Mouse (Mus musculus) natural killer cell, adult 2 months (primary cell): ENCODE measurements at regions not wholly inside any gene's neighbourhood (a gene's known extent, or its start where the extent isn't known, plus 50 kb on each side); places are given as distances from the start of the nearest gene placed in this dataset.

ENCODE experiments used
- DNase-seq, 2 experiments: peaks; one replicate each; pipeline ENCODE4 v3.0.0; 2022; ENCODE audit warnings: low spot score in 2 of 2

DNA sequence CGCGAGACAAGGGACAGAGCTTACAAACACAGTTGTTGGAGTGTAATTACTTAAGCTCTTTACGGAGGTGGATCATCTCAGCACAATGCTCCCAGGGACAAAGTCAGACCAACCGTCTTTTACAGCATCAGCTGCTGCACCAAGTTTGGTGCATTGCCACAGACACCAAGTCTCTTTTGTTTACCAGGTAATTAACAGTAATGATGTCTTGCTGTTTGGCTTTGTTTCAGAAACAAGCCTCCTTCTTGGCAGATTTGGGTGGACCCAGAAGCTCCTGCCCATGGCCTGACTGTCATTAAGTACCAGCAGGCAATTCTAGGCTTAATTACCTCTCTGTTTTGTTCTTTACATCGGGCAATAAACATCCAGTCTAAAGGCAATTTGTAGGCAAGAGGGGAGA is 572.0 kb upstream of the Itga1 start:
- DNase-seq, result no peak

DNA sequence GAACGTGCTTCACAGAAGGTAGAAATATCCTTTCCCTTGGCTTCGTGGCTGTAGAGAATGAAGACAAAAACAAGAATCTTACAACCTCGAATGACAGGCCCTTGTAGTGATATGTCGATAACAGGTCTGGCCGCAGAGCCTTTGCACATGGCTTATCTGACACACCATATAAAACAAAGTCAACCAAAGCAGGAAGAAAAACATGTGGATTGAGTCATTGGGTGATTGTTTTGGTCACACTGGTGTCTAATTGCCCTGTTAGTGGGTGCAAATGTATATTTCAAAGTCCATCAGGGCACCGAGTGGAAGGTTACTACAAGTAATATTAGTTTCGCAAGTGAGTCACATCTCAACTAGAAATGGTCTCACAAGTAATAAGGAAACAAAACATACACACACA is 569.9 kb upstream of the Itga1 start:
- no peak for DNase-seq

DNA sequence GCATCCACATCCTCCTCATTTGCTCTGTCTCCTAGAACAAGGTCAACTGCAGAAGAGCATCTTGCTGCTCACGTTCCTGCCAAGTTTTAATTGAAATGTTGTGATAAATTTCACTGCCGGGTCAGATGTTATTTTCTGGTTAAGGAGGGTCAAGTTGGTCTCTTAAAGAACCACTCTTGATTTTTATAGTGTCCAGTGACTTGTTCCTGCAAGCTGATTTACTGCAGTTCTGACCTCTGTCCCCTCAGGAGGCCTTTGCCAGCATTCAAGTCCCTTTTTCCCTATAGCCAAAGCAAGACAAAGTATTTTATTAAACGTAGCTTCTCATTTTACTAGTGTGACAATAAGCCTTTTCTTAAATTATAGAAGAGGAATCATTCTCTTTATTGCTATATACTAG is 567.8 kb upstream of the Itga1 start:
- DNase-seq, result no peak

DNA sequence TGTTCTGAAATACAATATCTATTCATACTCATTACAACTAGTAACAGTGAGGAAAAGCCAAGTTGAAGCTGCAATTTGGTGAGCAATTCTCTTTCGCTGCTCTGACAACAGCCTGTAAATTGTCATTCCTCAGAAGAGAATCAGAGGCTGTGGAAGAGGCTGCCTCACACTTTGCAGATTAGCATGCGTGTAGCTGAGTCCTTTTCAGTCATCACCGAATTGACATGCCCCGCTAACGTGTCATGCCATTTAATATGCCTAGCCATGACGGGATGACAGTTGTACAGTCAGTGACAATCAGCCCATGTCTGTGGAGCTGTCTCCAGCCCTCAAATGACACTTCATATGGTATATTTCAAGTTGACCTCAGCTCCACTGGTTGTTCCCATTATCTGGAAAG is 553.4 kb upstream of the Itga1 start:
- DNase-seq, result no peak

DNA sequence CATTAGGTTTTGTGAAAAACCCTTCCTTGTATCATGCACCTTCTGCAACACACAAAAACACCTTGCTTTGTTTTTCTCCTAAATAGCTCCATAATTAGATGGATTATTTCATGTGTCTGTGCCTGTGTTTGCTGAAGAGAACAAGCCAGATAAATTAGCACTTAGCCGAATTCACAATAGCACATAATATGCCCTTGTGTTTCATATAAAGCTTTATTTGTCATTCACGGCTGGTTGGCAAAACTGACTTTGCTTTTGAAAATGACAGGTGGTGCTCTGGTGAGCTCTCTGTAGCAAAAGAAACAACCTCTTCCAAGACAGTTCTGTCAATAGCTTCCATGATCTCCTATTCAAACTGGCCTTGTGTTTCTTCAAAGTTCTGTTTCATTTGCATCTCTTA is 551.2 kb upstream of the Itga1 start:
- DNase-seq, result no peak

DNA sequence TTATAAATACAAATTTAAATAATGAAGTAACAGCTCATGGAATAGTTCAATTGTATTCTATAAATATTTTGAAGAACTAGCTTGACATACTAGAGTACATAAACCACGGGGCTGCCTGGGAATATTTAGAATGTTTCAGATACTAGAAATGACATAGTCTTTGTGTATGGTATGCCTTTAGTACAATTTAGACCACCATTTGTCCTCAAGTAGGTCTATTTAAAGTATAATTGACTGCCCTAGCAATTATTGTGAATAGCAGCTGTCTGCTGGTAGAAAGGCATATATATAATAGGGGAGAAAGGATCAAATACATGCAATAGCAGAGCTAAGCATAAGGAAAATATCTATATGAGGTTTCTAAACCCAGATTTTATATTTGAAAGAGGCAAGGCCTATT is 550.6 kb upstream of the Itga1 start:
- no peak for DNase-seq

DNA sequence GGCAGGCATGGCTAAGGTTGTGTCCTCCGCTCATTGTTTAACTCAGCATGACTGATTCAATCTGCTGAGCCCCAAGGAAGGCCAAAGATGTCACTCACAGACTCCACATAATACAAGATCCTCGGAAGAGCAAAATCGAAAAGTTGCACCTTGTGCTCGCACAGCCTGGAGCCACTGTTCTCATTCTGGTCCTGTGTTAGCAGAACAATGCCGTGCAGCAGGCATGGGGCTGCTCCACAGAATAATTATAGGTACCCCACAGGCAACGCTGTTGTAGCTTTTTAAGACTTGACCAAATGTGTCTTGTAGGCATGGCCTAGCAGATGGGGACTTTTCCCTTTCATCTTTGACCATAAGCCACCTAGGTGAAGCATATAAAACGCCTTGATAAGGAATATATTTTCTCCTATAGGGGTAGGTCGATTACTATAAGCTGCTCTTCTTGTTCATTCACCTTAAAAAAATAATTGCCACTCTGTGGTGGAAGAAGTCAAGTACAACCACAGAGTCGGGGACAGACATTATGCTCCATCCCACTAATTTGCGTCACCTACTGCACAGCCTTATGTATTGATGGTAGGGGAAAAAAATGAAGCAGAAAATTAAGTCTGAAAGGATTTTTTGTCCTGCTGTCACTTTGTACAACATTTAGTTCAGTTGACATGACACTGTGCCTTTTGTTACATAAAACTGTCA is 529.8 kb upstream of the Itga1 start:
- DNase-seq, result no peak

DNA sequence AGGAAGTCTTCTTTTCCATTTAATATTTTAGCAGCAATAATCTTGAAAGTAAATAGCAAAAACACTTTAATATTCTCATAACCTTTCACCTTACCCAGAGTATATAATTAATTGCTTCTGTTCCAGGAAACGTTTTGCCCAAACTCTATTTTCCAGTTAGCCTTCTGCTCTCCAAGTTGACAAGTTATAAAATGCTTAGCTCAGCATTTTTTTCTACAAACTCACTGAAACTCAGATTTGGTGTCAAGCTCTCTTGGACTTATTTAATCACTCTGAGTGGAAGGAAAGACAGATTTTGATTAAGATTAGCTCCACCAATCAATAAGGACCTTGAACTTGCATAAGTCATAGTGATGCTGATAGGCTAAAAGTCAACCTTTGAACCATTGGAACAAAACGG is 528.8 kb upstream of the Itga1 start:
- no peak for DNase-seq

DNA sequence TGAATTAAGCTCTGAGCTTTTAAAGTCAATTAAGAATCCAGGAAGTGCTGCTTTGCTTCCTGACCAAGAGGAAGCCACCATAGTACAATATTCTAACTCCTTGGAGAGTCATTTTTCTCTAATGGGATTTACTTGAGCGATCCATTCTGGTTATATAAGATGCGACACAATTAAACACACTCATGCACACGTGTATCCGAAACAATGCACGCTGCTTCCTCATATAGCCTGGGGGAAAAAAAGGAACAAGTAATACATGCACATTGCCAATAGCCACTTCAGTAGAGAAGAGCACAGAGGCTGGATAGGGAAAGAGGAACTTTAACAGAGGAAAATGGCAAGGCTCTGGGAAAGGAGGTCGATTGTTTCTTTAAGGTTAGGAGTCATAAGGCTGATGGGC is 511.4 kb upstream of the Itga1 start:
- DNase-seq, result no peak

DNA sequence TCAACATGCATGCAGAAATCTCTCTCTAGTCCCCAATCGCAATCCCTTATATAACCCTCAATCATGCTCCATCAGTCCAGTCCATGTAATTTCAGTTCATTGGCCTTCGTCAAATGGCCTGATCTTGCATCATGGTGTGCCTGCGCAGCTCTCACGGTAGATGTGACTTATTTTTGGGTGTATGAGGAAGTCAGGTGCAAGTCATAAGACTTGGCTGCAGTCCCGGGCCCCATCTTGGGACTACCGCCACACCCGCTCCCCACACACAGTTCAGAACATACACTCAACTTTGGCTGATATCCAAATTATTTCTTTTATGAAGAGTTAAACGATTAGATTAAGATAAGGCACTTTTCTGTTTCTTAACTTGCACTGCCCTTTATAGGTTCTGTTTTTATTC is 504.7 kb upstream of the Itga1 start:
- no peak for DNase-seq

DNA sequence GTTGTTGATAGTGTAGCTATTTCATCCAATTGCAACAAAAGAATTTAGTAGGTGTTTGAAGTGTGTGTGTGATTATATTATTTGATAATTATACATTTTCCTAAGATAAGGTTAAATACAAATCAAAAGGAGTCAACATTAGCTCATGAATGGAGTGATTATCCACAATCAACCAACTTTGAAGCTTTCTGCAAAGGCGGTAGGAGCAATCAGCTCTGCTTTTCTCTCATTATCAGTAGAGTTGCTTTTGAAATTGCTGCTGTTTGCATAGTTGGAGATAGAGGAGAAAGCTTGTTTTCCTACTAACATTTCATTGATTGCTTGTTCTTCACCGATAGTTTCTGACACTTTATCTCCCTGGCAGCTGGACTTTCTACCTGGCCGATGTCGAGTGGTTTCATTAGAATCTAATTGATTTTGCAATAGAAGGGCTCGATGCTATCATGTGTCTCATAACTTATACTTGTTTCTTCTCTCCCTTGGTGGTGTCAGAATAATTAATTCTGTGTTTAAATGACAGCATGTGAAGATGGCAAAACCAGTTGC is 493.4 kb upstream of the Itga1 start:
- no peak for DNase-seq

DNA sequence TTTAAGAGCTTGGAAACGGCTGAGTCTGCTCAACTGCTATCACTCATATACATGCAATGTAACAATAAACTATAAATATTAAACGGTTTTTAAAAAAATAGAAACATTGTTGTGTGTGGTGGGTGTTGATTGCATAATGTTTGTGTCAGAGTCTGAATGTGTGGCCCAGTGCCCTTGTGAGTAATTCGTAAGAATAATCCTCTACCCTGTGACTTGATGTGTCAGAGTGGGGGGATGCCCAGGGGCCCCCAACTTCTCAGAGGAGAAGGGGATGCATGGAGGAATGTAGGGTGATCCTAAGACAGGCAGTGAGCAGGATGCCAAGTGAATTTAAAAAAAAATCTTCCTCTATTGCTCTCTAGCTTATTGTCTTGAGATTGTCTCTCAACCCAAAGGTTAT is 474.2 kb upstream of the Itga1 start:
- no peak for DNase-seq

DNA sequence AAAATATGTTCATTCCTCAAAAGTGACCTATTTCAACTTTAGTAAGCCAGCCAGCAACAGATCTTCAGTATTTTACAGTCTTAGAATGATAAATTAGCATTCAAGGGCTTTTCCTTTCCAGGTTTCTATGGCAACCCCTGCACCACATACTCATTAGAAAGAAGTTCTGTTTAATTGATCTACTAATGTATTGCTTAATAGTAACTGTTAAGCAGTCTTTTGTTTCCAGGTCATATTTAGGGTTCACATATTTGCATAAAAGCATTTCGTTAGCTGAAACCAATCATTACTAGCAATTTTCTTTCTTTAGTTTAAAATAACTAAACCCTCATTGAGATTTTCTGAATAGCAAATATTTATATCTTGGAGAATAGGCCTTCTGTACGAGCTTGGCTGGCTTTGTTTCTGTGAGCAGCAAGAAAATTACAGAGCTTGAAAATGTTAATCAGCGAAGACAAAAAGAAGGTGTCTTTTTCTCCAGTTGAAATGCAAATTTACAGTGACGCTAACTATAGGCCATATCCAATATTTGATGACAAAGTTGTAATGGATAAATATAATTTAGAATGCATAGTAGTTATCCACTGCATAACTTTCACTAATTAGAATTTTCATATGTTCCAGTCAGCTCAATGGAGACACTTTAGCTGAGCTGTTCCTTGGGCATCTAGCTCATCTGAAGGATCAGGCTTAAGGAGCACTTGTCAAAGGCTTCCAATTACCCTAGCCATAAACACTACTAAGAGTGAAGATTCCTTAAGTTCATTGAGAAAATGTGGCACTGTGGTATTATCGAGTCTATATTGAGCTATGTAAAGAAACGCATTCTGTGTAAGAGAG is 473.5 kb upstream of the Itga1 start:
- no peak for DNase-seq

DNA sequence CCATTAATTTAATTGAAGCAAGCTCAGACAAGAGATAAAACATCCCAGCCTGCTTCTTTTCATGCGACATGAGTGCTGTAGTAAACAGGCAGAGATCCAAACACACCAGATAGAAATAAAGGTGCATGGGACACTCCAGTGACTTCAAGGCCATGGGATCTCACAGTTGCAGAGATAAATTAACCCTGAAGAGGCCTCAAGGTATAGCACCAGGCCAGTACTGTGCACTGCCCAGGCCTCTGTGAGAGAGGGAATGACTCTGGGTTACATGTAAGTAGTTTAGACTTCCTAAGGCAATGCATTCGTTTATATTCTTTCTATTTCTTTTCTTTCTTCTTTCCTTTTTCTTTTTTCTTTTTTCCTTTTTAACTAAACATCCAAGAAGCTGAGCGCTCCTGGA is 439.4 kb upstream of the Itga1 start:
- DNase-seq, result no peak

DNA sequence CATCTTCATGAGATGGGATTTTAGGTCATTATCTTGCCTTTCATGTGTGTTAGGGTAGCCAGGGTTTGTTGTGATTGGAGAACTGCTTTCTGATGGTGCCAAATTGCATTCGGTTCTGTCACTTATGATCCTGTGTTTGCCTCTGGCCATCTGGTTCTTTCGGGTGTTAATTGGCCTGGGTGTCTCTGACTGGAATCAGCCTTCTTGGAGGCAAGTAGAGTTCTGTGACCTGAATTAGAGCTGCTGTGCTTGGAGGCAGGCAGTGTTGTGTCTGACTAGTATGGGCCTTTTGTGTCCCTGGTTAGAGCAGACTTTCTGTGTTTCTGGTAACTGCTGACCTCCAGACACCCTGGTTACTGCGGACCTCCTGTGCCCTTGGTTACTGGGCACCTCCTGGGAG is 434.1 kb upstream of the Itga1 start:
- no peak for DNase-seq

DNA sequence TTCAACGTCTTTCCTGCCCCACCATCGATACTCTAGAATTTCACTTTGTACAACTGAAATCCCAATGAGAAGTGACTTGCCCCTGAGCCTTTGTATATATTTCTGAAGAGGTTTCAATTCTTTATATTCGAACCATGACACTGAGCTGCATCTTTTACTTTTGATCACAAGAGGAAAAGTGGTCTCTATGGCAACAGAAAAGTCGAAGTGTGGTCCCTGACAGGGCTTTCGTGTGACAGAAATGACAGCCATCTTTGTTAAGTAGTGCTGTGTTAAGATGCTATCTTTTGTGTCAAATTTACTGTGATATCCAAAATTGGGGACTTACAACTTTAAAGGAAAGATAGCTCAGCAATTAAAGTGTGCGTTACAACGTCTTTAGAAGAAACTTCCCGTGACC is 412.1 kb upstream of the Itga1 start:
- no peak for DNase-seq

DNA sequence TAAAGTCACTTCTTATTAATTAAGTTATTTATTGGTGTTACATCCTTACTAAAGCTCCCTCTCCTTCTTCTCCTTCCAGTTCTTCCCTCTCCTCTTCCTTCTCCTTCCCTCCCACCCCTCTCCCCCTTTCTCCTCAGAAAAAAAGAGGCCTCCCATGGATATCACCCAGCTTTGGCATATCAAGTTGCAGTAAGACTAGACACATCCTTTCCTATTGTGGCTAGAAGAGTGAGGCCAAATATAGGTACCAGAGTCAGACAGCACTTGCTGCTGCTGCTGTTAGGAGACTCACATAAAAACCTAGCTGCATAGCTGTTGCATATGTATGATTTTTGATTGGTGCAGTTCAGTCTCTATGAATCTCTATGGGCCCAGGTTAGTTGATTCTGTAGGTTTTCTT is 410.4 kb upstream of the Itga1 start:
- DNase-seq, result no peak

DNA sequence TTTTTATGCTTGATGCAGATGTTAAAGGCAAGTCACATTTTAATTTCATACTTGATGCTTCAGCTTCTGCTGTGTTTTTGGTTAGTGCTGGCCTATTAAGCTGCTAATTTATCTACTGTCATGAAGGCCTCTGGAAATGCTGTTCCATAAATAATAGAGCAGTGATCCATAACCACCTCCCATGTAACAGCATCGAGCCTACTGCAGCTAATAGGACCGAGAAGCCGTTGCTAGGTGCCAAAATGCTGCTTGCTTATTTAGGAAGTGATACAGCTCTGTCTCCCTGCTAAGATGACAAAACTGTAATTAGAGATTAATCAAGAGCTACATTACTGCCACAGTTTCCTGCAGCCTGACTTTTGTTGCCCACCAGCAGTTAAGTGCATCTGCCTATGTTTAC is 406.9 kb upstream of the Itga1 start:
- DNase-seq, result no peak

DNA sequence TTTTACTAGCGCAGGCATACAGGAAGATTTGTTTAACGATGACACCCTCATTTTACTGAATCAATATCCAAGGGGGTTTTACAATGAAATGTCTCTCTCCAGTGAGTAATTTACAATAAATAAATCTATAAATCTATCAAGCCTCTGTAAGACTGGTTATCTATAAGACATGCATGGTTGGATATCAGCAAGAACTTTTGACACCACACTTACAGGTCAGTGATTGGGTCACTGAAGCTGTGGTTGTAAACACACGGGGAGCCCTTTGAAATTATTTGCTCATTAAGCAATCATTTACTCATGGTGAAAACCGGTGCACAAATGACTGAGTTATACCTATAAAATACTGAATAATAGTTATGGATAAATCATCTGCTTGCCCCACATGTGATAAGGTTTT is 392.6 kb upstream of the Itga1 start:
- no peak for DNase-seq

DNA sequence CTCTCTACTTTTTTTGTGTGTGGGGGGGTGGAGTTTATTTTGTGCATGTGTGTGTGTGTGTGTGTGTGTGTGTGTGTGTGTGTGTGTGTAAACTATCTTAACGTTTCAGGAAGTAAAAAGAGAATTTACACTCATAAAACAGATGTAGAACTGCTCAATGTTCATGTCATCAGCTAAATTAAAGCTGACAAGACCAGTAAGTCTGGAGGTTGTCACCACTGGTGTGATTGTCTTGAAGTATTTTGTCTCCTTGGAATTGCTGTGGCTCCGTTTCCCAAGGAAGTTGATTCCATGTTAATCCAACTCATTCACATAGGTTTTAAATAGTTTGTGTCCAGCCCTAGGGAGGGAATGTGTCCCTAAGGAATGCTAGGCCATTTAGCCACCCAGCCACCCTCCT is 374.1 kb upstream of the Itga1 start:
- DNase-seq, result no peak

DNA sequence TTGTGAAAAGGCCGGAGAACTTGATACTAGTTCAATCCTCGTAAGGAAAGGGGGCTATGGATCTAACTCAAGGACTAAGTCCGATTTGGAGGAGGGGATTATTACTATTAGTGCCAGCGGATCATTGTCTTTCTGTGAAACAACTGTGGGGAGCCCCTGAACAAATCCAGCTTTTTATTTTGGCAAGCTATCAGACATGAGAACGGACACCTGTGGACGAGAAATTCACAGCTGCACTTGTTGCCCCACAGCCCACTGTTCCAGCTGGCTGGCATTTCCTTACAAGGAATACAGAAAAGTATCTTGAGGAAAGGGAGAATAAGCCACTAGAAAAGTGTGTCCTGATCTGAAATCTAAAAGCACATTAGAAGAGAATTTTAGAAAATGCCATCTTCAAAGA is 363.9 kb upstream of the Itga1 start:
- no peak for DNase-seq

DNA sequence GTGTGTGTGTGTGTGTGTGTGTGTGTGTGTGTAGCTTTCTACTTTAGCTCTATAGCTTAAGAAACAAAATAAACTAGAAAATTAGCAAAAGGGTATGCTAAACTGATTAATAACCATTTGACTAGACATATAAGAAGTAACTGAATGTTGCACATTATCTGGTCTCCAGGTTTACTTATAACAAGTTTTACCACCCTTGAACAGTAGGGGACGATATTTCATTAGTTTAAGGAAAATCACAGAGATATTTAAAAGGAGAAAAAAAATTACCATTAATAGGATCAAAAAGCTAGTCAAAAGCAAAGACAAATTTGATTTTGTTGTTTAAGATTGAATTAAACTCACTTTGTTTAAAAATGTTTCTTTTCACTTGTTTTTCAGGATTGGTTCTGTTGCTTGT is 349.5 kb upstream of the Itga1 start:
- no peak for DNase-seq
